Mouse (Mus musculus) liver, postnatal 0 days (tissue): ENCODE measurements at regions not wholly inside any gene's neighbourhood (a gene's known extent, or its start where the extent isn't known, plus 50 kb on each side); places are given as distances from the start of the nearest gene placed in this dataset.

Source experiments
- CTCF ChIP-seq: sonication (generic); IDR thresholded peaks from 2 replicates; pipeline ENCODE4 v1.5.1; 2016; ENCODE audit warnings: antibody characterized with exemption, low read depth
- EP300 ChIP-seq: IDR thresholded peaks from 2 replicates; pipeline ENCODE4 v1.6.1; 2016; ENCODE audit warnings: antibody characterized with exemption, low read depth, mild to moderate bottlenecking

DNA sequence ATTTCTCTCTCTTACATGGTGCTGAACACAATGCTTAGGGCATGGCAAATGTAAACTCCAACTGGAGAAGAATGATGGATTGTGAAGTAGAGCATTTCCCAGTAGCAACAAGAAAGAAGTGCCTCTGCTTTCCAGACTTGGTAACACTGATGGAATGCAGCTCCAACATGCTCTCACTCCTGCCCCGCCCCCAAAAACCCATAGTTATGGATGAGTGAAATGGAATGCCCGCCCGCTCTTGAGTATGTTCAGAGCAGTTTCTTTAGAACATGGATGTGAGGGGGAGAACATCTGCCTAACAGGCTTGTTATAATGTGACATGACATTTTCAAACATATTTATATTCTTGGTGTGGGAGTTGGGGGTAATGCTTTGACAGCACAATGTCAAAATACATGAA lies 517.2 kb upstream of the Tnc start:
- no peak for TF ChIP-seq CTCF
- no peak for TF ChIP-seq EP300
